Comparison of ENCODE assay signal across 34 mouse cellular contexts in the genomic region with DNA sequence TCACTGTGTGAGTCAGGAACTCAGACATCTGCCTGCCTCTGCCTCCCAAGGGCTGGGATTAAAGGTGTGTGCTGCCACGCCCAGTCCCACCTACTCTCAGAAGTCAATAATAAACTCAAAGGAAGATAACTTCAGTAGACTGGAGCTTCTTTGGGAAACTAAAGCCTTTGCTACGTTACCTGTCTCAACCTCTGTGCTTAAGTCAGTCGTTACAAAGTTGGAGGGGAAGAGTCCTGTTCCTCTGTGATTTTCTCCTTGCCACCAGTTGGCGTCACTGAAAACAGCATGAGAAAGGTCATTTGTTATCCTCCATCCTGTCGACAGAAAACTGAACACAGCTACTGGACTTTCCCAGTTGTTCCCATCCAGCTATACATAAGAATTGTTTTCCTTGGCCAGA. TPM values are rescaled to one million over a fixed set of nuclear protein-coding genes. Genes with fewer than 3 reads are reported as not detected.
"Had no signal": no experiment of that assay in that cellular context is flagged by ENCODE, and none has a peak within 500 bp of the region (broad histone marks: within the 10 kb centered on the region; RNA-seq: fewer than 3 reads in every experiment).

No protein-coding gene starts in this region.

- H3K9ac ChIP-seq: heart, embryonic 12.5 days; heart, embryonic 13.5 days; heart, embryonic 15.5 days; hindbrain, embryonic 12.5 days; hindbrain, embryonic 13.5 days; hindbrain, embryonic 14.5 days; hindbrain, embryonic 15.5 days; intestine, embryonic 15.5 days; kidney, embryonic 15.5 days had no signal

- DNase-seq: heart, postnatal 14 days; heart, postnatal 36 days; kidney, adult 11 months; kidney, adult 18-20 months; kidney, adult 2 months; kidney, adult 8-10 months; kidney, adult 9 months; kidney, postnatal 10 days; kidney, postnatal 14 days; kidney, postnatal 25 days; kidney, postnatal 36 days; kidney, postnatal 4 days; layer of hippocampus, adult 9-11 months; layer of hippocampus, postnatal 36 days had no signal

- H3K27ac ChIP-seq: heart, embryonic 13.5 days; heart, embryonic 15.5 days; hindbrain, embryonic 10.5 days; hindbrain, embryonic 12.5 days; hindbrain, embryonic 13.5 days; hindbrain, embryonic 14.5 days; hindbrain, embryonic 15.5 days; hindbrain, postnatal 0 days; intestine, embryonic 15.5 days; kidney, embryonic 15.5 days; kidney, postnatal 0 days; layer of hippocampus, adult 2 months; left cerebral cortex, adult 2 months had no signal

- H3K4me1 ChIP-seq: heart, embryonic 15.5 days; hindbrain, embryonic 10.5 days; hindbrain, embryonic 12.5 days; hindbrain, embryonic 13.5 days; hindbrain, embryonic 15.5 days; intestine, embryonic 15.5 days; kidney, embryonic 15.5 days had no signal

- H3K27me3 ChIP-seq: heart, embryonic 12.5 days; heart, embryonic 13.5 days; heart, embryonic 15.5 days; hindbrain, embryonic 12.5 days; hindbrain, embryonic 13.5 days; hindbrain, embryonic 15.5 days; intestine, embryonic 15.5 days; kidney, embryonic 15.5 days had no signal

- H3K9me3 ChIP-seq: heart, embryonic 12.5 days; heart, embryonic 13.5 days; heart, embryonic 15.5 days; hindbrain, embryonic 10.5 days; hindbrain, embryonic 12.5 days; hindbrain, embryonic 13.5 days; hindbrain, embryonic 15.5 days; intestine, embryonic 15.5 days; kidney, embryonic 15.5 days had no signal

- H3K4me3 ChIP-seq: heart, embryonic 12.5 days; heart, embryonic 13.5 days; heart, embryonic 15.5 days; hindbrain, embryonic 10.5 days; hindbrain, embryonic 12.5 days; hindbrain, embryonic 13.5 days; hindbrain, embryonic 15.5 days; intestine, embryonic 15.5 days; kidney, embryonic 15.5 days; layer of hippocampus, adult 2 months; left cerebral cortex, adult 2 months had no signal

- ATAC-seq: hindbrain, embryonic 16.5 days; hindbrain, postnatal 0 days; inflammation-experienced regulatory T-cells, adult 6 months; intestine, embryonic 15.5 days; intestine, embryonic 16.5 days; intestine, postnatal 0 days had no signal

- H3K4me2 ChIP-seq: heart, embryonic 11.5 days; heart, embryonic 12.5 days; heart, embryonic 13.5 days; heart, embryonic 15.5 days; hindbrain, embryonic 12.5 days; hindbrain, embryonic 13.5 days; hindbrain, embryonic 14.5 days; hindbrain, embryonic 15.5 days; intestine, embryonic 15.5 days; kidney, embryonic 15.5 days had no signal

RNA-seq across cellular contexts. Expression of gene Cacnb4, which starts 32.8 kb away (rescaled TPM):
- total RNA-seq: hematopoietic stem cell, adult 5-6 weeks had no signal
